Mouse (Mus musculus) heart, postnatal 0 days (tissue): ENCODE data around the gene Serpina7.

ENCODE experiments used
- CTCF ChIP-seq: IDR thresholded peaks from 2 replicates; pipeline ENCODE4 v1.5.1; 2016; ENCODE audit warnings: antibody characterized with exemption, control low read depth, low read depth
- EP300 ChIP-seq: IDR thresholded peaks from 2 replicates; pipeline ENCODE4 v1.6.1; 2016; ENCODE audit warnings: antibody characterized with exemption, low read depth

GRCm38 (mm10) chrX:139064078-139064477 lies 21.0 kb downstream of the Serpina7 start:
- no peak for TF ChIP-seq CTCF
- TF ChIP-seq EP300, result no peak
